In genomic region chr1:178396383-178396782, GRCm38 (mm10) we compare ENCODE assay signal across 11 mouse cellular contexts. TPM values are rescaled to one million over a fixed set of nuclear protein-coding genes. Genes with fewer than 3 reads are reported as not detected.
DNase-seq lines count a peak whose midpoint lies in the region; ATAC-seq lines count a peak whose summit lies in the region.
"Had no signal": no experiment of that assay in that cellular context is flagged by ENCODE, and none has a peak within 500 bp of the region (broad histone marks: within the 10 kb centered on the region; RNA-seq: fewer than 3 reads in every experiment).

No protein-coding gene starts in this region.

- DNase-seq in gastrocnemius, postnatal 10 days: peak; percentile 20
- DNase-seq in gastrocnemius, adult 8-10 months (ENCODE audit: low spot score in 2 of 2): no peak
- DNase-seq in adipocyte (ENCODE audit: low spot score): peak; percentile 67
- DNase-seq in kidney, adult 11 months: peak; percentile 89
- DNase-seq in layer of hippocampus, adult 9-10 months (ENCODE audit: low spot score): no peak
- DNase-seq in urinary bladder, postnatal 36 days (ENCODE audit: low spot score in 2 of 2): no peak
- DNase-seq in urinary bladder, postnatal 25 days (ENCODE audit: low spot score): no peak
- DNase-seq: layer of hippocampus, postnatal 36 days had no signal

- no peaks in the 10 kb centered on the region for H3K9me3 ChIP-seq in lung, embryonic 15.5 days
- H3K9me3 ChIP-seq: midbrain, embryonic 10.5 days had no signal

- peak; percentile 35; the same call in 1 of the 2 replicates for ATAC-seq in lung, embryonic 15.5 days (ENCODE audit: borderline replicate concordance, extremely low read depth, low FRiP score, low TSS enrichment)
- ATAC-seq: CD4-positive, CD25-positive, alpha-beta regulatory T cell, adult 4 months had no signal

- no peak overlapping the region for H3K9ac ChIP-seq in lung, embryonic 15.5 days

- H3K4me1 ChIP-seq in lung, embryonic 15.5 days: no peaks in the 10 kb centered on the region
- H3K4me1 ChIP-seq: midbrain, embryonic 10.5 days had no signal

- no peaks in the 10 kb centered on the region for H3K27me3 ChIP-seq in lung, embryonic 15.5 days

- H3K4me3 ChIP-seq in lung, embryonic 15.5 days: no peak overlapping the region
- H3K4me3 ChIP-seq: midbrain, embryonic 10.5 days had no signal

- no peak overlapping the region for H3K4me2 ChIP-seq in lung, embryonic 15.5 days

- H3K36me3 ChIP-seq in lung, embryonic 15.5 days: no peaks in the 10 kb centered on the region
- H3K36me3 ChIP-seq: midbrain, embryonic 10.5 days had no signal

- 39% methylated on average over 4 of the region's 4 CpGs for WGBS in lung, embryonic 15.5 days

- no peak overlapping the region for H3K27ac ChIP-seq in lung, embryonic 15.5 days
- H3K27ac ChIP-seq: midbrain, embryonic 10.5 days had no signal

RNA-seq across cellular contexts. Expression of gene Efcab2, which starts 9.5 kb away (rescaled TPM):
- 10 to 100 TPM in 1 of 2 experiments, 1 to 10 TPM in 1; 4.8 to 10.0 TPM for total RNA-seq in gastrocnemius, postnatal 10 days (2021)
- total RNA-seq in gastrocnemius, adult 8-10 months (2022): 10 to 100 TPM in 3 of 4 experiments, 1 to 10 TPM in 1; 9.7 to 15.5 (median 13.1) TPM
- polyA plus RNA-seq in lung, embryonic 15.5 days (2015; fragmentation: Nextera tagmentation; extraction: Ambion mirVana): 4.8 and 6.1 TPM in 2 replicates

RNA-seq across cellular contexts. Expression of gene Hnrnpu, which starts 58.8 kb away (rescaled TPM):
- 100 to 1,000 TPM; 180 to 224 TPM for total RNA-seq in gastrocnemius, postnatal 10 days (2021)
- total RNA-seq in gastrocnemius, adult 8-10 months (2022): 100 to 1,000 TPM in 3 of 4 experiments, 10 to 100 TPM in 1; 92.2 to 133 (median 119) TPM
- 411 and 443 TPM in 2 replicates for polyA plus RNA-seq in lung, embryonic 15.5 days (2015; fragmentation: Nextera tagmentation; extraction: Ambion mirVana)

Comparison
In these comparisons a context has a peak if more than half of its experiments do, and no peak if none do; other contexts are left out.
1. DNase-seq: peak in gastrocnemius, postnatal 10 days (single experiment), adipocyte (single experiment) and kidney, adult 11 months (single experiment); none in gastrocnemius, adult 8-10 months (0 of 2), layer of hippocampus, adult 9-10 months (single experiment), urinary bladder, postnatal 36 days (0 of 2) and urinary bladder, postnatal 25 days (single experiment).